Mouse (Mus musculus): ENCODE data around the gene Slc15a3.

- no peak for TF ChIP-seq CTCF (IDR thresholded peaks at IDR 0.05 in 2 of 3, conservative IDR thresholded peaks at IDR 0.05 in 1 of 3; ENCODE audit: control insufficient read depth in 1 of 3, insufficient read depth in 1 of 3, low read depth in 2 of 3, low read length in 3 of 3, poor library complexity in 1 of 3, severe bottlenecking in 1 of 3)
- TF ChIP-seq TAL1 (IDR thresholded peaks at IDR 0.05; ENCODE audit: low read length), result no peak
- TF ChIP-seq USF1 (IDR thresholded peaks at IDR 0.05; ENCODE audit: low read depth, low read length), result no peak
- TF ChIP-seq ETS1 (IDR thresholded peaks at IDR 0.05; ENCODE audit: low read depth, low read length), result no peak
These were observed 9.9 kb upstream of the Slc15a3 start, which contains the start of gene Cd6 for GRCm38 (mm10) chr19:10829436-10830175.
